ENCODE assay signal across 8 mouse cellular contexts in the genomic region with DNA sequence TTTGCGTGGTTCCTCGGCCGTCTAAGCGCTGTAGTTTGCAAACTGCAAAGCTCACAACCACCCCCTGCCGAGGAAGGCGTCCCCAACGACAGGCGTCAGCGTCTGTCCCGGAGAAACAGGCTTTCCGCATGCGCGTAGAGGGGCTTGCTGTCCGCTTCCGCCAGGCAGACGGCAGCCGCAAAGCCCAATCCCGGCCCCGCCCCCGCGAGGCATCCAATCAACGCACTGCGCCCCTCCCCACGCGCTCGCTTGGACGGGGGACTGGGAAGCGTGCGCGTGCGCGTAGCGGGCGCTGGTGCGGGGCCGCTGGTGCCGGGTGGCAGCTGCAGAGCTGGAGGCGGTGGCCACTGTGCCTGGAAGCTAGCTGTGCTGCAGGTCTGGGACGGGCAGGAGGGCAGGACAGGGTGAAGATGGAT. TPM values are rescaled to one million over a fixed set of nuclear protein-coding genes. Genes with fewer than 3 reads are reported as not detected.
DNase-seq lines count a peak whose midpoint lies in the region; ATAC-seq lines count a peak whose summit lies in the region.

Gene Tmem104 (plus strand): TSS at position 264 of the 416 bp plus-strand sequence.

- DNase-seq in adipocyte (ENCODE audit: low spot score) = peak; percentile 99
- peak; percentile 99 for DNase-seq in embryo, embryonic 10 days (ENCODE audit: low spot score)
- DNase-seq in gastrocnemius, postnatal 10 days = peak; percentile 100
- peak; percentile 99 for DNase-seq in induced T-regulatory cell, adult 2 months (ENCODE audit: low read depth)
- DNase-seq in left cerebral cortex, postnatal 10 days (ENCODE audit: extremely low spot score in 1 of 2, low spot score in 2 of 2) = peak; percentile 99 to 100
- DNase-seq in right cerebral cortex, postnatal 25 days = peak; percentile 100
- DNase-seq in urinary bladder, postnatal 4 days (ENCODE audit: low spot score in 2 of 2) = peak; percentile 99 to 100

- ATAC-seq in megakaryocyte-erythroid progenitor cell, adult 5-6 weeks (replicated peaks; ENCODE audit: low FRiP score, low TSS enrichment, poor library complexity, severe bottlenecking) = peak; percentile 91

- intact Hi-C loops in left cerebral cortex, postnatal 10 days (cut with DNase I) = no loop called here

RNA-seq across cellular contexts. Expression of gene Tmem104, which starts in this region (rescaled TPM):
- 1 to 10 TPM; 3.9 to 6.4 TPM for total RNA-seq in gastrocnemius, postnatal 10 days (2021)
- total RNA-seq in left cerebral cortex, postnatal 10 days (2021) = 10 to 100 TPM; 19.9 to 20.3 TPM
- 5.0 and 10.1 TPM in 2 replicates for total RNA-seq in megakaryocyte-erythroid progenitor cell, adult 5-6 weeks (2014; fragmentation: Nextera tagmentation)
- total RNA-seq in megakaryocyte-erythroid progenitor cell, adult 5-6 weeks (2017) = 1.8 and 7.9 TPM in 2 replicates

Comparison
In these comparisons a context has a peak if more than half of its experiments do, and no peak if none do; other contexts are left out.
1. Peak in every context shown above with its lines: DNase-seq and ATAC-seq.